Mouse (Mus musculus) embryonic fibroblast, embryonic 13.5 days (primary cell): Measurements from ENCODE around the gene Il20rb.

Experiments used
- CTCF ChIP-seq: IDR thresholded peaks from 2 replicates; pipeline ENCODE4 v1.5.1; 2011; ENCODE audit warnings: mild to moderate bottlenecking, control low read depth, low read length, moderate library complexity, borderline replicate concordance; ENCODE audit not compliant: insufficient read depth
- POLR2A ChIP-seq: IDR thresholded peaks from 2 replicates; pipeline ENCODE4 v1.6.1; 2011; ENCODE audit warnings: low read depth, mild to moderate bottlenecking, control low read depth, low read length, moderate library complexity

DNA sequence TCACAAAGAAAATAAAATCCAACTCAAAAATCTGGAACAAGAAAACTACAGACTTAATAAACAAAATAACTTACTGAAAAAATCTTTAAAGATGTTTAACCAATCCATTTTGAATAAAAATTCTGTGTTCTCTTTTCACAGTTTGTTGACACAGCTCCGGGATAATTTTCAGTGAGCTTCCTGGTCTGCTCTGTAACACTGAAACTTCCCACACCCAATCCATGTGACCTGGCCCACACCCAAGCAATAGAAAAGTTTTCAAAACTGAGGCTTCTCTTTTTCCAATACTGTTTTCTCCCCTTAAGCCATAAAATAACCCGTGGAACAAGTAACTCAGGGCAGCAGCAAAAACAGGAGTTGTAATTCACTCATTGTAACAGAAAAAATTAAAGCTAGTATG, 20.1 kb upstream of the Il20rb start:
- TF ChIP-seq POLR2A (no peak), CTCF (no peak)
